Mouse (Mus musculus): ENCODE measurements around the gene Dgkb. TPM values are rescaled to one million over a fixed set of nuclear protein-coding genes. Genes with fewer than 3 reads are reported as not detected.

Gene Dgkb
- polyA plus RNA-seq, 1 experiment from 2014 or later = 0.71 TPM

GRCm38 (mm10) chr12:38371597-38371996 is 554.1 kb downstream of the Dgkb start:
- Histone ChIP-seq H3K9ac (ENCODE audit: low read length) (no peak overlapping the region), H3K9me3 (ENCODE audit: control insufficient read depth, low read length) (no peaks in the 10 kb centered on the region), H3K27me3 (ENCODE audit: control insufficient read depth, insufficient read depth, low read length) (no peaks in the 10 kb centered on the region), H3K36me3 (ENCODE audit: control insufficient read depth, insufficient read depth, low read length) (no peaks in the 10 kb centered on the region), H3K4me3 (ENCODE audit: low read depth, low read length) (no peak overlapping the region), H3K4me1 (ENCODE audit: control insufficient read depth, insufficient read depth, low read length) (no peaks in the 10 kb centered on the region), H3K4me2 (no peak overlapping the region), H3K27ac (ENCODE audit: low read depth, low read length) (no peak overlapping the region)
- no peak for ATAC-seq (ENCODE audit: low FRiP score)
- WGBS = 86% methylated on average over 2 of the region's 2 CpGs
- no peak for DNase-seq (ENCODE audit: low spot score, missing footprints)

DNA sequence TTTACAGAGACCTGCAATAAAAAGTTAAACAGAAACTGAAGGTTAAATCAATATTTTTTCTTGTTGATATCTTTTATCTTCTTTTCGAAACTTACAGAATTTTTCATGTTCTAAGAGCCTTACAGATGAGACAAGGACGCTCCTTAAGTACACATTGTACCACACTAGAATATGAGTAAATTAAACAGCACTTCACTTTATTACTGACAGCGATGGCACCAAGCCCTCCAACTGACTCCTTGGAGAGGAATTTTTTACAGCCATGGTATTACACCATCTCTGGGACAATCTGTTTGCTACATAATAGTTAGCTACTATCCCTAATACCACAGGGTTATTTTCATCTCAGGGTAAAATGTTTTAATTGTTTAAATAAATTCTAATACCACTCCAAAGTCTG is 556.6 kb downstream of the Dgkb start:
- Histone ChIP-seq H3K9me3 (ENCODE audit: control insufficient read depth, low read length) (no peaks in the 10 kb centered on the region), H3K4me3 (ENCODE audit: low read depth, low read length) (no peak overlapping the region), H3K27ac (ENCODE audit: low read depth, low read length) (no peak overlapping the region), H3K4me1 (ENCODE audit: control insufficient read depth, insufficient read depth, low read length) (no peaks in the 10 kb centered on the region), H3K9ac (ENCODE audit: low read length) (no peak overlapping the region), H3K4me2 (no peak overlapping the region), H3K27me3 (ENCODE audit: control insufficient read depth, insufficient read depth, low read length) (no peaks in the 10 kb centered on the region), H3K36me3 (ENCODE audit: control insufficient read depth, insufficient read depth, low read length) (no peaks in the 10 kb centered on the region)
- 86% methylated on average over 3 of the region's 3 CpGs for WGBS
- DNase-seq (ENCODE audit: low spot score, missing footprints) = no peak
- no peak for ATAC-seq (ENCODE audit: low FRiP score)

DNA sequence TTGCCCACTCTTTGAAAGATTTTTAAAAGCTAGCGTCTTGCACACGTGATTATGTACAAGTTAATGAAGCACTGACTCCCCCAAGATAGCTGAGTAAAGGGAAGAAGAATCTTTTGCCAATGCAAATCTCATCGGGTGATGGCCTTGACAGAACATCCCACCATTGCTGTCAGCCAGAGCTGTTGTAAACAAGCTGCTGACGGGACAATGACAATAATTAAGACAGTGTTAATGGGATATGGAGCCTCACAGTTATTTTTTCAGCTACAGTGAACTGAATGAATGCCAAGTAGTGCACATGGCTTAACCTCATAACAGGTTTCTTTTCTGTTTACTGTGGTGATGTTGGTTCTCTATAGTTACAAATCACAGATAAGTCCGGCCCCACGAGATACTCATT is 568.4 kb downstream of the Dgkb start:
- Histone ChIP-seq H3K4me1 (ENCODE audit: control insufficient read depth, insufficient read depth, low read length) (no peaks in the 10 kb centered on the region), H3K4me2 (no peak overlapping the region), H3K36me3 (ENCODE audit: control insufficient read depth, insufficient read depth, low read length) (no peaks in the 10 kb centered on the region), H3K9me3 (ENCODE audit: control insufficient read depth, low read length) (no peaks in the 10 kb centered on the region), H3K27ac (ENCODE audit: low read depth, low read length) (no peak overlapping the region), H3K9ac (ENCODE audit: low read length) (no peak overlapping the region), H3K27me3 (ENCODE audit: control insufficient read depth, insufficient read depth, low read length) (no peaks in the 10 kb centered on the region), H3K4me3 (ENCODE audit: low read depth, low read length) (no peak overlapping the region)
- no peak for DNase-seq (ENCODE audit: low spot score, missing footprints)
- ATAC-seq (ENCODE audit: low FRiP score) = no peak
- WGBS = 84% methylated on average over 6 of the region's 6 CpGs

GRCm38 (mm10) chr12:38386991-38387390 is 569.5 kb downstream of the Dgkb start:
- Histone ChIP-seq H3K4me3 (ENCODE audit: low read depth, low read length) (no peak overlapping the region), H3K4me1 (ENCODE audit: control insufficient read depth, insufficient read depth, low read length) (no peaks in the 10 kb centered on the region), H3K27me3 (ENCODE audit: control insufficient read depth, insufficient read depth, low read length) (no peaks in the 10 kb centered on the region), H3K9ac (ENCODE audit: low read length) (no peak overlapping the region), H3K36me3 (ENCODE audit: control insufficient read depth, insufficient read depth, low read length) (no peaks in the 10 kb centered on the region), H3K27ac (ENCODE audit: low read depth, low read length) (no peak overlapping the region), H3K4me2 (no peak overlapping the region), H3K9me3 (ENCODE audit: control insufficient read depth, low read length) (no peaks in the 10 kb centered on the region)
- ATAC-seq (ENCODE audit: low FRiP score) = no peak
- no peak for DNase-seq (ENCODE audit: low spot score, missing footprints)
- WGBS = 80% methylated on average over 1 of the region's 1 CpGs

DNA sequence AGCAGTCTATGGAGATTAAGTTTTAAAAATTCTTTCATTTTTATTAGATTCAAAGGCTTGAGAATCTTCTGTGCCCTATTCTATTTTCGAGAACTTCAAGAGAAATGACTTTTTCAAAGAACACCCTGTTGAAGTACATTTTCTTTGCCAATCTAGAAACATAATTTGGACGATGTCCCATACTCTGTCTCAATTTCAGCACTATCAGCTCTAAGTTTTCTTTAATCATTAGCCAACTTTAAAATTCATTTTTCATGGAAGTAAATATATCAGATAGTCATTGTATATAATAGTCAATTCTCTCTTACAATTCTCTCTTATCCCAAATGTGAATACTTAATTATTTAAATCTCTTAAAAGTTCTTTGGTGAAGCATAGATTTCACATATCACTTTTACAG is 570.1 kb downstream of the Dgkb start:
- WGBS = 82% methylated on average over 2 of the region's 2 CpGs
- no peak overlapping the region for H3K4me2 ChIP-seq
- ATAC-seq (ENCODE audit: low FRiP score) = no peak
- no peak overlapping the region for H3K27ac ChIP-seq (ENCODE audit: low read depth, low read length)
- H3K4me3 ChIP-seq (ENCODE audit: low read depth, low read length) = no peak overlapping the region
- no peak for DNase-seq (ENCODE audit: low spot score, missing footprints)
- H3K9ac ChIP-seq (ENCODE audit: low read length) = no peak overlapping the region
- no peaks in the 10 kb centered on the region for H3K4me1 ChIP-seq (ENCODE audit: control insufficient read depth, insufficient read depth, low read length)
- H3K36me3 ChIP-seq (ENCODE audit: control insufficient read depth, insufficient read depth, low read length) = no peaks in the 10 kb centered on the region
- no peaks in the 10 kb centered on the region for H3K27me3 ChIP-seq (ENCODE audit: control insufficient read depth, insufficient read depth, low read length)
- H3K9me3 ChIP-seq (ENCODE audit: control insufficient read depth, low read length) = no peaks in the 10 kb centered on the region

- no peaks in the 10 kb centered on the region for H3K27me3 ChIP-seq (ENCODE audit: control insufficient read depth, insufficient read depth, low read length)
- no peak overlapping the region for H3K9ac ChIP-seq (ENCODE audit: low read length)
- DNase-seq (ENCODE audit: low spot score, missing footprints) = no peak
- no peak overlapping the region for H3K4me3 ChIP-seq (ENCODE audit: low read depth, low read length)
- no peaks in the 10 kb centered on the region for H3K4me1 ChIP-seq (ENCODE audit: control insufficient read depth, insufficient read depth, low read length)
- H3K9me3 ChIP-seq (ENCODE audit: control insufficient read depth, low read length) = no peaks in the 10 kb centered on the region
- no peak for ATAC-seq (ENCODE audit: low FRiP score)
- no peak overlapping the region for H3K4me2 ChIP-seq
- no peaks in the 10 kb centered on the region for H3K36me3 ChIP-seq (ENCODE audit: control insufficient read depth, insufficient read depth, low read length)
- WGBS = 87% methylated on average over 5 of the region's 5 CpGs
- no peak overlapping the region for H3K27ac ChIP-seq (ENCODE audit: low read depth, low read length)
These were observed 570.7 kb downstream of the Dgkb start for GRCm38 (mm10) chr12:38388243-38388642.

DNA sequence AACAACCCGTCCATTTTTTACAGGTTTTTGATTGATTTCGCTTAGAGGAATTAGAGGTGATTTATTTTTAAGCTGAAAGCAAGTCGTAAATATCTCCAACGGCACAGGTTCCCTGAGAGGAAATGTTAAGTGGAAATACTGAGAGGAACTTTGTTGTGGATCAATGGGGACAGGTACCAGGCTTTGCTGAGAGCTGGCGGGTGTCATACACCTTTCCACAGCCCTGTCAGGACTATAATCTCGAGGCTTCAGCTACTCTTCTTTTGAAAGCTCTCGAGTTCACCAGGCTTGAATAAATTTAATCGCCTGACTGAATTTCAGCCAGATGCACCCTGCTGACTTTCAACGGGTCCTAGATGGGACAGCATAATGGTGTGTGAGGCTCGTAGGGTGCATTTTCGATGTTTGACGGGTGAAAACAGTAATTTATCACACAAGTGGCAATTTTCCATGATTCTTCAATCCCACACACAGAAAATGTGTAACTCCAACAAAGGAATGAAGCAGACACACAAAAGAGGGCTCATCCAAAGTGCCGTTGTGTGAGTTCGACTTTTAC is 580.3 kb downstream of the Dgkb start:
- Histone ChIP-seq H3K4me3 (ENCODE audit: low read depth, low read length) (no peak overlapping the region), H3K36me3 (ENCODE audit: control insufficient read depth, insufficient read depth, low read length) (no peaks in the 10 kb centered on the region), H3K9me3 (ENCODE audit: control insufficient read depth, low read length) (no peaks in the 10 kb centered on the region), H3K27me3 (ENCODE audit: control insufficient read depth, insufficient read depth, low read length) (no peaks in the 10 kb centered on the region), H3K4me1 (ENCODE audit: control insufficient read depth, insufficient read depth, low read length) (no peaks in the 10 kb centered on the region), H3K4me2 (no peak overlapping the region), H3K9ac (ENCODE audit: low read length) (no peak overlapping the region), H3K27ac (ENCODE audit: low read depth, low read length) (no peak overlapping the region)
- no peak for DNase-seq (ENCODE audit: low spot score, missing footprints)
- peak; percentile 48; the same call in 1 of the 2 replicates for ATAC-seq (ENCODE audit: low FRiP score)
- WGBS = 60% methylated on average over 14 of the region's 14 CpGs

DNA sequence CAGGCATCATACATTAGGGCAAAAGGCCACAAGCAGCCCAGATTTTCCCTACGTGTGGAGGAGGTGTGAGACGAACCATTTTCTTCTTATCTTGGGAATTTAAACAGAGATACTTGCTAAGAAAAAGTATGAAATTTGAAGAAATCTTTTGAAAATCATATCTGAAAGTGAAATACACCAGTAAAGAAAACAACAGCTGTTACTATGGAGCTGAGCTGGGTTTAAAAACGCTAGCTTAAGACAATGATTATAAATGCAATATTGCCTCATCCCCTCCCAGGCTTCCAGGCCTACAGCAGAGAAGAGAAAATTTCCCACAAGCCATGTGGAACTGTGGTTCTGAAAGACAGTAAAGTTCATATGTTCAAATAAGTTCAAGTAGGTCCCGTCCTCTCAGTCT is 582.6 kb downstream of the Dgkb start:
- no peaks in the 10 kb centered on the region for H3K4me1 ChIP-seq (ENCODE audit: control insufficient read depth, insufficient read depth, low read length)
- 85% methylated on average over 4 of the region's 4 CpGs for WGBS
- no peaks in the 10 kb centered on the region for H3K9me3 ChIP-seq (ENCODE audit: control insufficient read depth, low read length)
- no peak overlapping the region for H3K9ac ChIP-seq (ENCODE audit: low read length)
- DNase-seq (ENCODE audit: low spot score, missing footprints) = no peak
- H3K27me3 ChIP-seq (ENCODE audit: control insufficient read depth, insufficient read depth, low read length) = no peaks in the 10 kb centered on the region
- ATAC-seq (ENCODE audit: low FRiP score) = no peak
- H3K27ac ChIP-seq (ENCODE audit: low read depth, low read length) = no peak overlapping the region
- no peaks in the 10 kb centered on the region for H3K36me3 ChIP-seq (ENCODE audit: control insufficient read depth, insufficient read depth, low read length)
- H3K4me3 ChIP-seq (ENCODE audit: low read depth, low read length) = no peak overlapping the region
- no peak overlapping the region for H3K4me2 ChIP-seq

- 24% methylated on average over 10 of the region's 10 CpGs for WGBS
- DNase-seq (ENCODE audit: low spot score, missing footprints) = no peak
These were observed 618.0 kb downstream of the Dgkb start for GRCm38 (mm10) chr12:38435364-38436130.

More at GRCm38 (mm10) chr12:38435364-38436130, 618.0 kb downstream of the Dgkb start:
- H3K36me3 ChIP-seq (ENCODE audit: control insufficient read depth, insufficient read depth, low read length) = no peaks in the 10 kb centered on the region
- H3K4me1 ChIP-seq (ENCODE audit: control insufficient read depth, insufficient read depth, low read length) = no peaks in the 10 kb centered on the region
- no peaks in the 10 kb centered on the region for H3K9me3 ChIP-seq (ENCODE audit: control insufficient read depth, low read length)
- H3K4me2 ChIP-seq = no peak overlapping the region
- H3K27ac ChIP-seq (ENCODE audit: low read depth, low read length) = no peak overlapping the region
- no peak overlapping the region for H3K9ac ChIP-seq (ENCODE audit: low read length)
- no peak overlapping the region for H3K4me3 ChIP-seq (ENCODE audit: low read depth, low read length)
- H3K27me3 ChIP-seq (ENCODE audit: control insufficient read depth, insufficient read depth, low read length) = no peaks in the 10 kb centered on the region
- ATAC-seq (ENCODE audit: low FRiP score) = peak; percentile 38; the same call in 1 of the 2 replicates

Measured in midbrain, embryonic 11.5 days (tissue).